Mouse (Mus musculus): ENCODE results near the gene Tmprss12.
A peak's percentile ranks its signal among the peaks of the same experiment; 100 is the strongest.
"Not testable (repeated sequence)": the region's sequence is repeated elsewhere in the genome, so short reads cannot be mapped to it uniquely, and the experiment has no call there.

The Tmprss12 gene

DNA sequence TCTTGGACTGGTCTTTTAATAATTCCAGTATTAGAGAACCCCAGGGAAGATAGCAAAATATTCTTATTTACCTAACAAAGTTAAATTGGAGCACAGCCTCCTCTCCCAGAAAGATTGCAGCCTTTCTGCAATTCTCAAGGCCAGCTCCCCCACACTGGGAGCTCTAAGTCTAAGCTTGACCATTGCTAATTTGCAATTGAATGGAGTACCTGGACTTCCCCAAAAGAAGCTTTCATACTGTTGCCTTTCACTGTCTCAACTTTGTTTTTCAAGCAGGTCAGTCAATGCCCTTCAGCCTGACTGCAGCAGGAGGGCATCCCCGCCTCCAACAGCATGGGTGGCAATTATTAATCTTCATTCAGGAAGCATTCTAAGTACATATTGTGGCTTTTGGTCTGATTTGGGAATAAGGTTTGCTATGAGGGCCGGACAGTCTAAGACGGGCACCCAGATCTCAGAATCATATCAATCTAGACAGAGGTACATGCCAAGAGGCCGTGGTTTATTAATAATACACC, 6.8 kb upstream of the Tmprss12 start:
- DNase-seq (ENCODE audit: low spot score in 2 of 2): not testable (repeated sequence)

DNA sequence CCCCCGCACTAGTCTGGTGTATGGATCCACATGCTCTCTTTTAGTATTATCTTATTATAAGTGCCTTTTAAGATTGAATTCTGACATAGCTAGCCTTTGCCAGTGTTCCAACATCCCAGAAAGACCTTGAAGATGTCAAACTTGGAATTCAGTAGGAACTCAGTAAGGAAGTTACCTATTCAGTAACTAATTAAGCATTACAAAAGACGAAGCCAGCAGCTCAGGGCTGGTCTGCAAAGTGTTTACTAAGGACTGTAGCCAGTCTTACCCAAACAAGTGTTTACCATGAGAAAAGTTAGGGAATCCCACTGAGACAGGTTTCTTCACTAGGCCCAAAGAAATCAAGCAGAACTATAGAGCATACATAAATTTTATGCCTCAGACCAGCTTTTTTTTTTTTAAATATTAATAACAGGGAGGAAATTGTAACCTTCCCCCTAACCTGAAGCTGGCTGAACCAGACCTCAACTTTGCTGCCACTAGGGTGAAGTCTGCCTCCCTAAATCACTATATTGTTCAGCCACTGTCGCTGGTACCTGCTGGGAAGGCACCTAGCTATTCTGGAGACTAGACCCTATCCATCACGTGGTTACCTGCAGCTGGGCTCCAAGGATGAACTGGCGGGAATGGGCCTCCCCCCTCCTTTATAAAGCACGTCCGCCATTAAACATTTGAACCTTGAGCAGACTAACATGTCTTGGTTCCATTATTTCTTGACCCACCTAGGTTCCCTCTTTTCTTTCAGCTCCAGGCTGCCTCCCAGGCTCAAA, 5.7 kb upstream of the Tmprss12 start:
- DNase-seq (ENCODE audit: low spot score in 2 of 2): no peak

DNA sequence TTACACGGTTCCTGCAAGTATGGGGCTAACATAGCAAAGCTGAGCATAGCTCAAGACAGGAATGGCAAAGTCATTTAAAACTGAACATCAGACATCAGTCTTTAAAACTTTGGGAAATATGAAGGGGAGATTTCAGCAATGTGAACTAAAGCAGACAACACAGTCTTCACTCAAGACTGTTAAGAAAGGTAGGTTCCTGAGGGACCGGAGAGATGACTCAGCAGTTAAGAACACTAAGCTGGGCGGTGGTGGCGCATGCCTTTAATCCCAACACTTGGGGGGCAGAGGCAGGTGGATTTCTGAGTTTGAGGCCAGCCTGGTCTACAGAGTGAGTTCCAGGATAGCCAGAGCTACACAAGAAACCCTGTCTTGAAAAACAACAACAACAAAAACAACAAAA, 4.2 kb upstream of the Tmprss12 start:
- no peak for DNase-seq (ENCODE audit: low spot score in 2 of 2)

DNA sequence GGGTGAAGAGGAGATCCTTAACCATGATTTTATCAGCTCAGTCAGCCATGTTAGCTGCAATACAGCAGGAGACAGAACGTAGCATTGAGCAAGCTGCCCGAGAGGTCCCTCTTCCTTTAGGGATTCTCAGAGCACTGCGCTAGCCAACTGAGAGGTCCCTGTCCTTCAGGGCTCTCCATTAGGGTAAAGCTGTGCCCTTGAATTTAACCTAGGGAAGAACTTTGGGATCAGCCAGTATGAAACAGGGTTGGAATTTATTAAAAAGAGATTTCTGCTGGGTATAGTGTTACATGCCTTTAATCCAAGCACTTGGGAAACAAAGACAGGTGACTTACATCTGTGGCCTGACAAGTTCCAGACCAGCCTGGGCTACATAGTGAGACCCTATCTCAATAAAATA, 3.1 kb upstream of the Tmprss12 start:
- no peak for DNase-seq (ENCODE audit: low spot score in 2 of 2)

DNA sequence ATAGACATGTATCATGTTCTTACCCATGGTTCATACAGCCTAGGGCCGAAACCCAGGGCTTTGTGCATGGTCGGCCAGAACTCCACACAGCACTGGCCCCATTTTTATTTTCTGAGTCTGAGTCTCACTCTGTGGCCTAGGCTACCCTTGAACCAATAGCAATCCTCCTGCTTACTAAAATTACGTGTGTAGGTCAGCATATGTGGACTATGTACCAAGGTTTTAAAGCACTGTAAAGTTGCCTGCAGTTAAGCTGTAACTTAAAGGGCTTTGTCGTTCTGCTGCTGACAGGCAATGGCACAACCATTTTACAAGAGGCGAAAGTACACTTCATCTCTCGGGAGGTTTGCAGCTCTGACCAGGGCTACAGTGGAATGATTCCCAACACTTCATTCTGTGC, 8.3 kb downstream of the Tmprss12 start:
- DNase-seq (ENCODE audit: low spot score in 2 of 2): no peak

DNA sequence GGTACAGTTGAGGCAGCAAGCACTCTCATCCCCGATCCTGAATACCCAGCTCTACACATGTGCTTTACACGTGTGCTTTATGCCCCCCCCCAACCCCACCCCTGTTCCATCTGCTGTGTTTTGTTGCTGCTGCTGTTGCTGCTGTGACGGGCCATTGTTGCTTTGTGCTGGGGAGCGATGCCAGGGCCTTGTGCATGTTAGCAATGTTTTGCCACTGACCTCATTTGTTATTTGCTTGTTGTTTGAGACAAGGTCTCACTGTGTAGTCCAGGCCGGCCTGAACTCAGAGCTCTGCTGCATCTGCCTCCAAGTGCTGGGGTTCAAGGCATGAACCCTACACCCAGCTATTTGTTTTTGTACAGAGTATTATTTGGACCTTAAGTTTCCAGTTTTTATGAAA, 10.2 kb downstream of the Tmprss12 start:
- no peak for DNase-seq (ENCODE audit: low spot score in 2 of 2)

DNA sequence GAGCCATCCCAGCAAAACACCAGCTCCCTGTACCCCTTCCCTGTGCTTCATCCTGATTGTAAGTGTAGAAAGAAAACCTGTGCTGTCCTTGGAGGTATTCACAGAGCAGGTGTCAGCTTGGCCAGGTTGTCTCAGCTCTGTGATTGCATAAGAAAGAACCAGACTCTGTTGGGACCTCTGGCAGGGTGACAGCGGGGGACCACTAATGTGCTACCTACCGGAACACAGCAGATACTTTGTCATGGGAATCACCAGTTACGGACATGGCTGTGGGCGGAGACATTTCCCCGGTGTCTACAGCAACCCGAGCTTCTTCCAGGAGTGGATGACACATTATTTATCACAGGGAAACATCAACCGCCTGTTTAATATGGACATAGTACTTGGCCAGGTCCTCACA, 11.7 kb downstream of the Tmprss12 start:
- no peak for DNase-seq (ENCODE audit: low spot score in 2 of 2)

DNA sequence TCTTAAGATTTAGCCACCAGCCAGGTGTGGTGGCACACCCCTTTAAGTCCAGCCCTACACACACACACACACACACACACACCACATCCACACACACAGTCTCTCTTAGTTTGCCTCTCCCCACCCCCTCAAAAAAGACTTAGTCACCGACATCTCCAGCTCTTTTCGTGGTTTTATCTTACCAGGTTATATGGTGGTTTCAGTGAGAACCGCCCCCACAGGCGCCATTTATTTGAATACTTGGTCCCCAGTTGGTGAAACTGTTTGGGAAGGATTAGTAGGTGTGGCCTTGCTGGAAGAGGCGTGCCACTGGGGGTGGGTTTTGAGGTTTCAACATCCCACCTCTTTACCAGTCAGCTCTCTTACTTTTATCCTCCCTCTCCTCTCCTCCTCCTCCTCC, 17.2 kb downstream of the Tmprss12 start:
- DNase-seq (ENCODE audit: low spot score in 2 of 2): no peak

DNA sequence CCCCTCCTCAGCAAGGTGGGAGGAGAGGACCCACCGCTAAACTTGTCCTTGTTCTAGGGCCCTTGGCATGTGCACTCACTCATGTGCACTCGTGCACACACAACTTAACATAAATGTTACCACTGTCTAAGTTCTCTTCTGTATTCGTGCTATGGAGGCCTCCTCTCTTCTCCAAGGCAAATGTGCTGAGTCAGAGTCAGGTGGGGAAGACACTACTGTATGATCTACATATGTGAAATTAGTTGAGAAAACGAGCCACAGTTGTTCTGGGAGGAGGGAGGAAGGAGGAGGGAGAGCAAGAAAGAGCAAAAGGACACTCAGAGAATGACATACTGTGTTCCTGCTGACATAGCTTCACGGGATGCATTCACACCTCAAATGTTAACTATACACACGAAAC, 19.9 kb downstream of the Tmprss12 start:
- DNase-seq (ENCODE audit: low spot score in 2 of 2): no peak

DNA sequence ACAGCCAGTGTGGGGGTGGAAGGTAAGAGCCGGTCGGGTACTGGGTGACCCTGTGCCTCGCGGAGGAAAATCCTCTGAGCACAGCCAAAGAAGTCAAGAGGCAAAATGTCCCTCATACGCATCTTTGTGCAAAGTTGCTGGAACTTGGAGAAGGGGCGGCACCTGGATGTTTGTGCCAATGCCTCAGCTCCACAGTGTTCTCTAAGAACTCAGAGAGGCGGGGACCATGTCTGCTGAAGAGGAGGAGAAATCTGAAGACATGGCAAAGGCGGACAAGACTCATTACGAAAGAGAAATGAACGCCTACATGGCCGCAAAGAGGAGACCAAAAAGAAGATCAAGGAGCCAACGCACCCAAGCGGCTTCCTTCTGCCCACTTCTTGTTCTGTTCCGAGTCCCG, 20.9 kb downstream of the Tmprss12 start:
- peak in 1 of 2 experiments; percentile 39 for DNase-seq (ENCODE audit: low spot score in 2 of 2)

DNA sequence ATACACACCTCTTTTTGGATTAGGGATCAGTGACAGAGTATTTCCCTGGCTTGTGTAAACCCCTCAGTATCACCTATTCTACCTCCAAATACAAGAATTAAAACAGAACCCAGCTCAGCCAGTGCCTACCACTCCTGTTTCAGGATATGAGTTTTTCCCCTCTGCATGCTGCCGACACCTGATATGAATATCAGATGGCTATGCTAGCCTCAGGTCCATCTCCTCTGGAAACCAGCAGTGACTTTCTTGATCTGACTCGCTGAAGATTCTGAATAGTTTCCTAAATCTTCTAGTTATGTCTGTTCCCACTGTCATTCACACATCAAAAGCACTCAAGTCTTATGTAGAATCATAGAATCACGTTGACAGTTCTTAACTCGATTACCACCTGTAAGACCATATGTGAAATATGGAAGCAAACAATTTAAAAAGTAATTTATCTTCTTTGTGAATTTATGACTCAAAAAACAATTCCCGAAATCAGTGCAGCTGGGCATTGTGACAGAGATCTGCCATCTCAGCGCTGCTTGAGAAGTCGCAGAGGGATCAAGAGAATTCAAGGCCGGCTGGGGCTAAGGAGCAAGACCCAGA, 22.9 kb downstream of the Tmprss12 start:
- DNase-seq (ENCODE audit: low spot score in 2 of 2): no peak

DNA sequence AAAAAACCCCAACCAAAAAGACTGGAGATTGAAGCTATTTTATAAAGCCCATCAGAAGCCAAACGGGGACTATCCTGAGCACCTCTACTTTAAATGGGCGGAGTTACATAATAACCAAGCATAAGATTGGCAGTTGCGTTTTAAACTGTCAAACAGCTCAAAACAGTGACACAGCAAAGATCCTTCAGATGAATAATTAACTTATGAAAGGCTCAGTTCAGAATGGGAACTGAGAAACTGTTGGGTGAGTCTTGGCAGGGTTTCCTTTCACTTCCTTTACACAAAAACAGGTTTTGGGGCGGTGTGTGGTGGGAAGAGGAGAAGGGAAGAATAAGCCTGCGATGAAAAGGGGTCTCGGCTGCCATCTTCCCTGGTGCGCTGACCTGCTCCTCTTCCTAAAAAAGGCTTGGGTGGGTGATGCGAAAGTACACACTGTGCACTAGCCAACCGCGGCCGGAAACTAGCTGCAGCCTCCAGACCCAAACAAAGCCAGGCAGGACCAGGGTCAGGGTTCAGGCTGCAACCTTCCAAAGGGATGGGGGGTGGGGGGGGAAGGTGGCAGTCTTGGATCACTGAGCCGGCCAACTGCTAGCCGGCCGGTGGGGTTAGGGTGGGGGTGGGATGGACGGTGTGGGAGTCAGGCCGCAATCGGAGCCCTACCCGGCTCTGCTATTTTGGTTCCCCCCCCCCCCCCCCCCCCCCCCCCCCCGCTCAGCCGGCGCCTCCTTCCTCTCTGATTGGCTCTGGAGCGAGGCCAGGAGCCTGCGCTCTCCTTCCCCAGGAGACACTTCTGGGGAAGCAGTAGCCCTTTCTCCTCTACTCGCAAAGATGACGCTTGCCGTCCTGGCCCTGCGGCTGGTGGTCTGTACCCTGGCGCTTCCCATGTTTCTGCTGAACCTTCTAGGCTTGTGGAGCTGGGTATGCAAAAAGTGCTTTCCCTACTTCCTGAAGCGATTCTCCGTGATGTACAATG, 23.7 kb downstream of the Tmprss12 start, which contains the start of gene Mettl7a1:
Gene Mettl7a1 (plus strand): TSS at position 122 of the 973 bp plus-strand sequence.
- peak; percentile 62 to 70 for DNase-seq (ENCODE audit: low spot score in 2 of 2)

DNA sequence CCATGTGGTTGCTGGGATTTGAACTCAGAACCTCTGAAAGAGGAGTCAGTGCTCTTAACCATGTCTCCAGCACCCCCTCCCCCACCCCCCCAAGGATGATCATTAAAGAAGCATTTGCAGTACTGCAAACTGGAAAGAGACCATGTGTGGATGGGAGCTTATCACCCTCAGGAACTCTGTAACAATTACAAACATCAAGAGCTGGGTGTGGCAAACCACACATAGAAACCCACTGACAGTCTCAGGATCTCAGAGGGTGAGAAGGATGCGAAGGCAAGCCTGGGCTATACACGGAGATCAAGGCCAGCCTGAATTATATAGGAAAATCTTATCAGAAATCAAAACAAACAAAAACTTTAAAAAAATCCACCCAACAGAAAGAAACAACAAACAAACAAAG, 25.6 kb downstream of the Tmprss12 start:
- DNase-seq (ENCODE audit: low spot score in 2 of 2): no peak

DNA sequence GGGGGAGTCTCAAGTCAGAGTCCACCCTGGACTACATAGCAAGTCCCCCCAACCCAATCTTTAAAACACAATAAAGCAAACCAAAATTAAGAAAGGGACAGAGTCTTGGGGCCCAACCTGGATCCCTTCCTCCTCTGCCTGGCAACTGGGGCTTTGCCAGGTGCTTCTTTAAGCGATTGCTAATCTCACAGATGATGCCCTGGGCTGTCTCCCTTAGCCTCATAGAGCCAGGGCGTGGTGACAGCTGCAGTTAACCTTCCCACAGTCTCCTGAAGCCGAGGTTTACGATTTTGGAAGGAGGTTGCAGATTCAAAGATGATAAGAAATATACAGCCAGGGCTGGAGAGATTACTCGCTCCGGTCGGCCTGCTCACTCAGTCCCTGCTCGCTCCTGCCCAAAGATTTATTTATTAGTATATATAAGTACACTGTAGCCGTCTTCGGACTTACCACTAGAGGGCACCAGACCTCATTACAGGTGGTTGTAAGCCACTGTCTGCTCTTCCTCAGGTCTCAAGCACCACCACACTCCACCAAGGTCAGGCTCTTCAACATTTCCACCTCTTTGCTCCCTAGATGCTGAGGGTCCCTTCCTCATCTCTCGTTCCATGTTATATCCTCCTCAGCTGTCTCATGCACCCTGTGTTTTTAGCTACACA, 26.9 kb downstream of the Tmprss12 start:
- DNase-seq (ENCODE audit: low spot score in 2 of 2): not testable (repeated sequence)

DNA sequence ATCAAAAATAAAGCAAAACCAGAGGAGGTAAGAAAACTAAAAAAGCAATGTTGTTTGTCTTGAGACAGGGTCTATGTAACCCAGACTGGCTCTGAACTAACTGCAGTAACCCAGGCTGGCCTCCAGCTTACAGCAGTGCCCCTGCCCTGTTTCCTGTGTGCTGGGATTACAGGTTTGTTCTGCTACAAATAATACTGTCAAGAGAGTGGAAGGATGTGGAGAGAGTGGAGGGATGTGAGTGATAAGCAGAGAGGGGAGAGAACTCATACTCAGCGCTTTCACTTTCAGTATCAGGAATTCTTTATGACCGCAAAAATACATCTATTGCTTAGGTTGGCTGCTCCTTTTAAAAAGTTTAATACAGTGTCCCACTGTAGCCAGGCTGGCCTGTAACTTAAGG, 31.7 kb downstream of the Tmprss12 start:
- no peak for DNase-seq (ENCODE audit: low spot score in 2 of 2)

DNA sequence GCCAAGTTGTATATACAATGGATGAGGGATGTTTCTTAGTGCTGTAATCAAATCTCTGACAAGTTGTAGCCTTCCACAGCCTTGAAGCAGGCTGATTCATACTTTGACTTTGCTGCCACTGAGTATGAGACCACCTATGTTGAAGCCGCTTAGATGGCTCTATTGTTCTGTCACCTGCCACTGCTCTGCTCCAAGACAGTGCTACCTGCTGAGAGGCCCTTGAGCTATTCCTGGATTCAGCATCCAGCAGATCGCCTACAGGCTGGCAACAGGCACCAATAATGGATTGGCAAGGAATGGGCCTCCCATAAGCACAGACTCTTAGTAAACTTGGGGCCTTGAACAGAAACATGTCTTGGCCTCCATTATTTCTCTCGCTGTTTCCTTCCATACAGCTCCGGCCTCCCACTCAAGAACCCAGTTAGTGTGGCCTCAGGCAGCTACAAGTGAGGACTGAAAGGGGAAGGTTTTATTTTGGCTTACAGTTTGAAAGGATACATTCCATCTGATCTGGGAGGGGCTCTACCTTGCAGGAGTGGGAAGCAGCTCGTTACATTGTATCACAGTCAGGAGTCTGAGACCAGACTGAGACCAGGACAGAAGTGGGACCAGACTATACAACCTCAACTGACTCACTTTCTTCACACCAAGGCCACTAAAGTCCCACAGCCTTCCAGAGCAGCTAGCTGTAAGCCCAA, 34.0 kb downstream of the Tmprss12 start:
- DNase-seq (ENCODE audit: low spot score in 2 of 2): no peak

DNA sequence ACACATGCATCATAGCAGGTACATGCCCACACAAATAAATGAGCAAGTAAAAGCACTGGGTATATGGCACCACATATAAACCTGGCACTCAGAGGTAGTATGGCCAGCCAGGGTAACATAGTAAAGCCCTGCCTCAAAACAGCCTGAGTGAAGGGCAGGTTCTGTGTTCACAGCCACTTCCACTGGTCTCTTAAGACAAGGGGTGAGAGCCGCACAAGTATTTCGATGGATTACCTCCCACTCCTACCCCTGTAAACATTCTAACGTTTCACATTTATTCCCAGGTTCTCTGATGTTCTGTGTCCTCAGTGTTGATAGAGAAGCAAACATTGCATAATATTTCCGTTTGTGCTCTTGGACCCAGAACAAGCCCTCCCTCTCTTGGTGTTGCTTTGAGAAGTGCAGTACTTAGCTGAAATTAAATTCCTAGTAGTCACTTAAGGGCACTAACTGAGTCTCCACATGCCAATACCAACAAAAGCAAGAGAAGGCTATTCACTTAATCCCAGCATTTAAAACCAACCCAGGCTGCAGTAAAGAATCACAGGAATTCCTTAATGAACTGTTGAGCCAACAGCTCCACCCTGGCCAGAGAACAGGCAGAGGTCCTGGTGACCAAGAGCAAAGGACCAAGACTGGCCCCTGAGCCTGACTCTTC, 37.5 kb downstream of the Tmprss12 start:
- DNase-seq (ENCODE audit: low spot score in 2 of 2): not testable (repeated sequence)

DNA sequence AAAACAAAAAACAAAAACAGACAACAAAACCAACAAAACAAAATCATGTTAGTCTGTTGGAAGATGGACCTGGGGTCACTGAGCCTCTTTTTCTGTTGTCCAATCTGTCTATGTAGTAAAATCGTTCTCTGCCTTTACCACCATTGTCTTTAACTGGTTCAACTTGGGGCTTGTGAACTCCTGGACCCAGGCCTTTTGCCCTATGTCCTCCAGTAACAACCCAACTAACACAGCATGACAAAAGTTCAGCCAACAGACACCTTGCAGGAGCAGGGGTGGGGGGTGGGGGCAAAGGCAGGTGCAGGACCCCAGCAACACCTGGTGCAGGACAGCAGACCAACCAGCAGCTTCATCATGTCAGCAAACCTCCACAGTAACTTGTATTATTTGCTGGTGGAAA, 39.2 kb downstream of the Tmprss12 start:
- no peak for DNase-seq (ENCODE audit: low spot score in 2 of 2)

DNA sequence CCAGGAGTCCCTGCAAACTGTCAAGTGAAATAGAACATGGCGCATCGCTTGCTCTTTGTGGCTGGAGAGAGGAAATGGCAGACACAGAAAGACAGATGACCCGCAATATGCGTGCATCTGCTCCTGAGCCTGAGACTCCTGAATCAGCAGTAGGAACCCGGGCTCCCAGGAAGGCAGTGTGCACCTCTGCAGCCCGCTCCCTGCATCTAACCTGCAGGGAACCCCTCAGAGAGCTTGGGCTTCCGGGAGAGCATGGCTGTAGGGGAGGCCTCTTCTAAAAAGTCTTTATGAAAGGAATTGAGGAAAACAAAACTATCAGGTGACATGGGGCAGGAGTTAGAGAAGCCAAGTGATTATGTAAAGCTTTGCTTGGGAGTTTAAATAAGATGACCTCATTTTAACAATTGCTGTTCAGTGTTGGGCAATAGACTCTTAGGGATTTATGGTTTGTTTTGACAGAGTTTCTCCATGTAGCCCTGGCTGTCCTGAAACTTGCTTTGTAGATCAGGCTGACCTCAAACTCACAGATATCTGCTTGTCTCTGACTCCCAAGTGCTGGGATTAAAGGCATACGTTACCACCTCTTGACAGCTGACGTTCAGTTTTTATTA, 39.8 kb downstream of the Tmprss12 start:
- no peak for DNase-seq (ENCODE audit: low spot score in 2 of 2)

DNA sequence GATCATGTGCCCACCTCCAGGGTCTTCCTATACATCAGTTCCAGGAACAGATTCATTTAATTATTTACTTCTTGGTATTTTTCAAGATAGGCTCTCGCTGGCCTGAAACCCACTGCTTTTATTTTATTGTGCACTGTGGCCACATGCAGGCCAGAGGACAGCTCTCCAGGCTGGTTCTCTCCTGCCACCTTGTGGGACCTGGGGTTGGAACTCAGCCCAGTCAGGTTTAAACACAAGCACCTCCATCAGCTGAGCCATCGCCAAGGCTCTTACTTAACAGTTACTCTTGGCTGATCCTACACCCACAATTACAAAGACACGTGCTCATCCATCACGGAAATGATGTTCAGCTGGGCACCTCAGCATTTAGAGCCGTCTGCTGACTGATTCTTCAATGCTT, 40.5 kb downstream of the Tmprss12 start:
- DNase-seq (ENCODE audit: low spot score in 2 of 2): no peak

All from right cerebral cortex, postnatal 36 days (tissue).